Mouse (Mus musculus): ENCODE measurements around the gene Sfrp4. TPM values are rescaled to one million over a fixed set of nuclear protein-coding genes. Genes with fewer than 3 reads are reported as not detected.

Gene Sfrp4
- polyA plus RNA-seq, 1 experiment from 2014 or later: 0.26 TPM

- WGBS: 77% methylated on average over 4 of the region's 4 CpGs
- Histone ChIP-seq H3K4me2 (no peak overlapping the region), H3K27ac (no peak overlapping the region), H3K9ac (replicated peaks) (no peak overlapping the region), H3K9me3 (no peaks in the 10 kb centered on the region), H3K4me3 (replicated peaks) (no peak overlapping the region), H3K27me3 (no peaks in the 10 kb centered on the region), H3K4me1 (replicated peaks) (no peaks in the 10 kb centered on the region), H3K36me3 (no peaks in the 10 kb centered on the region)
- ATAC-seq (ENCODE audit: insufficient number of reproducible peaks, insufficient read depth, low FRiP score, low TSS enrichment, low read depth): no peak
These were observed 13.2 kb downstream of the Sfrp4 start for GRCm38 (mm10) chr13:19636131-19636530.

DNA sequence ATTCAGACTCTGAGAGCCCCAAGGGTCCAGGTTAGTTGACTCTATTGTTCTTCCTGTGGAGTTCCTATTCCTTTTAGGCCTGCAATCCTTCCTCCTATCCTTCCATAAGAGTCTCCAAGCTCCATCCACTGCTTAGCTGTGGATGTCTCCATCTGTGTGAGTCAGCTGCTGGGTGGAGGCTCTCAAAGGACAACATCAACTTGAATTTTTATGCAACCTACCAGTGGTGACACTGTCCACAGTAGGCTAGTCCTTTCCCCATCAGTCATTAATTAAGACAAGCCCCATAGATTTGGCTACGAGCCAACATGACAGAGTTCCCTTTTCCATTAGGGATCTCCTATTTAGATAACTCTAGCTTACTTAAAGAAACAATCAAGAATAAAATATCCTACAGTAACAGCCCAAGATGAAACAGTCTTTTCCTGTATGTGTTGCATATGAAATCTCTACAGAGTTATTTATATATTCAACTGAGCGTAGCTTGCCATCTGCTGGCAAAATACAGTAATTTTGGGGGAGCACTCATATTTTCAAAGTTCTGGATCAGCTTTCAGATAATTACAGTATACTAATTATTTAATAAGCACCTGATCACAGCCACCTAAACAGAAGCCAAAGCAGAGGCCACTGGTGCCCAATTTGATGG lies 17.4 kb downstream of the Sfrp4 start:
- Histone ChIP-seq H3K27ac (no peak overlapping the region), H3K4me1 (replicated peaks) (no peaks in the 10 kb centered on the region), H3K9me3 (no peaks in the 10 kb centered on the region), H3K4me3 (replicated peaks) (no peak overlapping the region), H3K9ac (replicated peaks) (no peak overlapping the region), H3K36me3 (no peaks in the 10 kb centered on the region), H3K27me3 (no peaks in the 10 kb centered on the region), H3K4me2 (no peak overlapping the region)
- no peak for ATAC-seq (ENCODE audit: insufficient number of reproducible peaks, insufficient read depth, low FRiP score, low TSS enrichment, low read depth)
- 79% methylated on average over 2 of the region's 2 CpGs for WGBS

- Histone ChIP-seq H3K9ac (replicated peaks) (no peak overlapping the region), H3K27me3 (no peaks in the 10 kb centered on the region), H3K4me3 (replicated peaks) (no peak overlapping the region), H3K4me2 (no peak overlapping the region), H3K27ac (no peak overlapping the region), H3K36me3 (no peaks in the 10 kb centered on the region), H3K4me1 (replicated peaks) (no peaks in the 10 kb centered on the region), H3K9me3 (no peaks in the 10 kb centered on the region)
- WGBS: 11% methylated on average over 1 of the region's 1 CpGs
- no peak for ATAC-seq (ENCODE audit: insufficient number of reproducible peaks, insufficient read depth, low FRiP score, low TSS enrichment, low read depth)
These were observed 20.6 kb downstream of the Sfrp4 start for GRCm38 (mm10) chr13:19643519-19643918.

DNA sequence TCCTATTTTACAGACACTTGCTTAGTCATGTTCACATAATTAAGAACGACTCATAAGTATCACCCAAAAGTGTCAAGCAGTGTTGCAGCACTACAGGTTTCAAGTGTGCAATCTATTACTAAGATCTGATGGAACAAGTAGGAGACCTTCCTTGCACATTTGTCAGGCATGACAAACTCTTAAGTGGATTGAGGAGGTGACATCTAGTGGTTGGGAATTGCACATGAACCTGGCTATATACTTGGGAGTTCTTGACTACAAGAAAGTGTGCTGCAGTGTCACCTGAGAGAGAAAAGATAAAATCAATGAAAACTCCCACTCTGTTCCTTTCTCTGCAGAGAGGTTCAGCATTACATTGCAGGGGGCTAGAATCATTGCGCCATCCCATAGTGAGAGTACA lies 21.3 kb downstream of the Sfrp4 start:
- Histone ChIP-seq H3K4me3 (replicated peaks) (no peak overlapping the region), H3K4me1 (replicated peaks) (no peaks in the 10 kb centered on the region), H3K27me3 (no peaks in the 10 kb centered on the region), H3K27ac (no peak overlapping the region), H3K4me2 (no peak overlapping the region), H3K9ac (replicated peaks) (no peak overlapping the region), H3K9me3 (no peaks in the 10 kb centered on the region), H3K36me3 (no peaks in the 10 kb centered on the region)
- 60% methylated on average over 2 of the region's 2 CpGs for WGBS
- no peak for ATAC-seq (ENCODE audit: insufficient number of reproducible peaks, insufficient read depth, low FRiP score, low TSS enrichment, low read depth)

DNA sequence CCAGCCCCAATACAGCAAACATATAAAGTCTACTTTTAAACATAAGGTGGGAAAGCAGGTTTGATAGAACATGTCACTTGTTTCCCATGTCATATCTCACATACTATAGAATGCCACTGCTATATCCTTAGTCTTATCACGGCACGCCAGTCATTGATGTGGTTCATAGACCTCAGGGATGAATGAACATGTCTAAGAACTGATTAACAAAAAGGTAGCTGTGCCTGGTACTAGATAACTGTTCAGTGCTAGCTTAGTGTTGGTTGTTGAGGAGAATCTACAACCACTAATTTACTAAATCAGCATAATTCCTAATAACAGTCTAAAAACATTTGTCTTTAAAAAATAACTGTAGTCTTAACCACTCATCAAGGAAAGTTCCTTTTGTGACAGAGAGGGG lies 26.9 kb downstream of the Sfrp4 start:
- H3K4me3 ChIP-seq (replicated peaks): no peak overlapping the region
- ATAC-seq (ENCODE audit: insufficient number of reproducible peaks, insufficient read depth, low FRiP score, low TSS enrichment, low read depth): no peak
- H3K36me3 ChIP-seq: no peaks in the 10 kb centered on the region
- H3K4me1 ChIP-seq (replicated peaks): no peaks in the 10 kb centered on the region
- no peaks in the 10 kb centered on the region for H3K27me3 ChIP-seq
- no peak overlapping the region for H3K4me2 ChIP-seq
- H3K27ac ChIP-seq: no peak overlapping the region
- no peak overlapping the region for H3K9ac ChIP-seq (replicated peaks)
- H3K9me3 ChIP-seq: no peaks in the 10 kb centered on the region
- 85% methylated on average over 2 of the region's 2 CpGs for WGBS

DNA sequence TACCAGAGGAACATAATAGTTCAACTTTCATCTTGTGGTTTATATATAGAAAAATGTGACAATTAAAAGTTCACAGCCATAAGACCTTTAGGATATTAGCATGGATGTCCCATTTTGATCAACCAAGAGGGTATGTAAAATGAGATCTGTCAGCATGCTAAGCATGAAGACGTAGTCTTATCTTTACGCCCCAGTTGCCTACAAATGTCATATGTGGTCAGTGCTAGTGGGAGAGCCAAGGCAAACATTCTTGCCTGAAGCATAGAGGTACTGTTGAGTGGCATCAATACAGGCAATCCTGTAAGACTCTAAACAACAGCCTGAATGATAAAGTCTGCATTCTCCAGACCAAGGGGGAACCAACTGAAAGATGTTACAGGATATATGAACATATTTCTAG lies 29.5 kb downstream of the Sfrp4 start:
- Histone ChIP-seq H3K27ac (no peak overlapping the region), H3K4me2 (no peak overlapping the region), H3K4me1 (replicated peaks) (no peaks in the 10 kb centered on the region), H3K36me3 (no peaks in the 10 kb centered on the region), H3K4me3 (replicated peaks) (no peak overlapping the region), H3K27me3 (no peaks in the 10 kb centered on the region), H3K9ac (replicated peaks) (no peak overlapping the region), H3K9me3 (no peaks in the 10 kb centered on the region)
- 88% methylated on average over 2 of the region's 2 CpGs for WGBS
- ATAC-seq (ENCODE audit: insufficient number of reproducible peaks, insufficient read depth, low FRiP score, low TSS enrichment, low read depth): no peak

DNA sequence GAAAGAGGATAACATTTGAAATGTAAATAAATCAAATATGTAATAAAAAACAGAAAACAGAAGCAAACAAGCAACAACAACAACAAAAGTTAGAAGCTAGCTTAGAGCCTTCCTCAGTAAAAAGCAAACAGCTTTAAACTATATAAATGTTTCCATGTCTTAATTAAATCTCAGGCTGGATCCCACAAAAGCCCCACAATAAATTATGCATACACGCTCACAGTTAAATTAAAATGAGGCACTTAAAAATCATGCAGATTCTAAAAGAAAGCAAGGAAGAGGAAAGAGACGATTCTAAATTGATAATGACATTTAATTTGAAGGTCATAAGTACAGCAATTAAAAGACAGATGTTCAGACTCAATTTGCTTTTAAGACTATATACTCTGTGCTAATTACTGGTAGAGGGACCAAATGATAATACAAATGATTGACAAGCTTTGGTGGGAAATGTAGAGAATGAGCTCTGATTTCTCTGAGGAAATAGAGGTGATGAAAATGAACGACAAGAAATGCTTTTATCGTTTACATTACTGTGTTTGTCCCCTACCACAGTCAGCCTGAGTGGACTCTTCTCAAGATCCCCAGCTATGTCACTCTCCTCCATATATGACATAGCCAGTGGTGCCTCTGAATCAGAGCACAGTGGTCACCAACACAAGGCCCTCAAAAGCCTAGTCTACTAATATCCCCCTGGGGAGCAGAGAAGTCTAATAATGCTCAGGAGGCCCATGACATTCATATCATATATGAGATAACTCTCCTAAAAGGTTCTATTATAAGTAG lies 45.6 kb downstream of the Sfrp4 start:
- ATAC-seq (ENCODE audit: insufficient number of reproducible peaks, insufficient read depth, low FRiP score, low TSS enrichment, low read depth): no peak
- WGBS: 80% methylated on average over 4 of the region's 4 CpGs
- no peak overlapping the region for H3K27ac ChIP-seq

DNA sequence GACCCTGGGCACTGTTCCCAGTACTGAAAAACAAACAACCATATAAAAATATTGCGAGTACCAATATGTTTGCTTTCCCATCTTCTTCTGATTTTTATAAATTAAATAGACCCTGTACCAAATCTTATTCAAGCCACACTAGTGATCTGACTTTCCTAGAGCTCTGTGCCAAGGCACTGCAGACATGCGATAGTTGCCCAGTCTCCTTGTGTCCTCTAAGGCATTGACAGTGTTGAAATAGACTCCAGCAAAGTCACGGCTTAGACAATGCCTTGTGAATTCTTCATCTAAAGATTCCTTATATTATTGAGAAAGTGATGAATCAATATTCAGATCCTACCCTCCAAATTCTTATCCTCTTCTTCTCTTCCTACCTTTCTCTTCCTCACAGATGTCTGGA lies 51.1 kb downstream of the Sfrp4 start:
- Histone ChIP-seq H3K27ac (no peak overlapping the region), H3K9ac (replicated peaks) (no peak overlapping the region), H3K27me3 (no peaks in the 10 kb centered on the region), H3K4me3 (replicated peaks) (no peak overlapping the region), H3K4me1 (replicated peaks) (no peaks in the 10 kb centered on the region), H3K9me3 (no peaks in the 10 kb centered on the region), H3K4me2 (no peak overlapping the region), H3K36me3 (no peaks in the 10 kb centered on the region)
- ATAC-seq (ENCODE audit: insufficient number of reproducible peaks, insufficient read depth, low FRiP score, low TSS enrichment, low read depth): no peak
- WGBS: 93% methylated on average over 3 of the region's 3 CpGs

More for the DNA sequence above, 45.6 kb downstream of the Sfrp4 start:
- H3K36me3 ChIP-seq: no peaks in the 10 kb centered on the region
- H3K4me2 ChIP-seq: no peak overlapping the region
- H3K9ac ChIP-seq (replicated peaks): no peak overlapping the region
- no peak overlapping the region for H3K4me3 ChIP-seq (replicated peaks)
- no peaks in the 10 kb centered on the region for H3K27me3 ChIP-seq
- H3K4me1 ChIP-seq (replicated peaks): no peaks in the 10 kb centered on the region
- no peaks in the 10 kb centered on the region for H3K9me3 ChIP-seq

DNA sequence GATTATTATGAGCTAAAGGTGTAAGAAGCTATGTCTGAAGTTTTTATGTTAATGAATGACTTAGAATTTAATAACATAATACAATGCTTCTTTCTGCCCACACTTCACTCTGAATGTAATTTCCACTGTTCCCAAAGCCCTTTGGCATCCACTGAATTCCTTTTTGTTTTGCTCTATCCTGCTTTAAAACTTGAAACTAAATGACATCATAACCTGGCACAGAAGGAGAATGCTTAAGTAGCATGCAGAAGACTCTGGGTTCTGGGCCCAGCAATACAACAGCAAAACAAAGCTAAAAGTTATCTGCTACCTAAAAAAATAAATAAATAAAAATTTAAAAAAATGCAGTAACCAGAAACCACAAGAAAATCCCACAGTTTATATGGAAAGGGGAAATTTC lies 51.7 kb downstream of the Sfrp4 start:
- no peak overlapping the region for H3K4me2 ChIP-seq
- no peak overlapping the region for H3K4me3 ChIP-seq (replicated peaks)
- ATAC-seq (ENCODE audit: insufficient number of reproducible peaks, insufficient read depth, low FRiP score, low TSS enrichment, low read depth): no peak
- H3K9me3 ChIP-seq: no peaks in the 10 kb centered on the region
- H3K9ac ChIP-seq (replicated peaks): no peak overlapping the region
- no peaks in the 10 kb centered on the region for H3K27me3 ChIP-seq
- H3K27ac ChIP-seq: no peak overlapping the region
- H3K36me3 ChIP-seq: no peaks in the 10 kb centered on the region
- no peaks in the 10 kb centered on the region for H3K4me1 ChIP-seq (replicated peaks)

Other genes starting within 250 kb of the Sfrp4 start
- gene Stard3nl, start 227.3 kb upstream of the Sfrp4 start, polyA plus RNA-seq (2016; fragmentation: Nextera tagmentation; extraction: Ambion mirVana): 102 and 103 TPM in 2 replicates
- 12.8 and 12.9 TPM in 2 replicates for gene Epdr1, start 3.2 kb upstream of the Sfrp4 start, polyA plus RNA-seq (2016; fragmentation: Nextera tagmentation; extraction: Ambion mirVana)
- gene Nme8, start 74.7 kb downstream of the Sfrp4 start, polyA plus RNA-seq (2016; fragmentation: Nextera tagmentation; extraction: Ambion mirVana): not detected in 2 replicates
- gene Gpr141, start 201.2 kb downstream of the Sfrp4 start, polyA plus RNA-seq (2016; fragmentation: Nextera tagmentation; extraction: Ambion mirVana): 0.20 and 0.38 TPM in 2 replicates

Data from limb, embryonic 12.5 days (tissue).